Mouse (Mus musculus) ovary, postnatal 10 days (tissue): Measurements from ENCODE around the gene Slc7a15.
"Not testable (repeated sequence)": the region's sequence is repeated elsewhere in the genome, so short reads cannot be mapped to it uniquely, and the experiment has no call there.

ENCODE experiments used
- DNase-seq: peaks from one replicate; pipeline ENCODE4 v3.0.0; 2022; ENCODE audit warnings: low spot score

Gene Slc7a15

GRCm38 (mm10) chr12:8598966-8599365 is at the start of gene Slc7a15:
Gene Slc7a15 (minus strand): TSS chr12:8599066.
- not testable (repeated sequence) for DNase-seq

GRCm38 (mm10) chr12:8648211-8648610 is 49.3 kb upstream of the Slc7a15 start:
- not testable (repeated sequence) for DNase-seq

- DNase-seq: no peak
Measured at GRCm38 (mm10) chr12:8641425-8641735, 42.5 kb upstream of the Slc7a15 start.

- peak; percentile 99 for DNase-seq
Measured at GRCm38 (mm10) chr12:8640711-8641424, 42.0 kb upstream of the Slc7a15 start.

- DNase-seq: not testable (repeated sequence)
Measured at GRCm38 (mm10) chr12:8640186-8640585, 41.3 kb upstream of the Slc7a15 start.

GRCm38 (mm10) chr12:8638411-8639087 is 39.7 kb upstream of the Slc7a15 start:
- DNase-seq: peak; percentile 37

GRCm38 (mm10) chr12:8636945-8637344 is 38.1 kb upstream of the Slc7a15 start:
- DNase-seq: no peak

GRCm38 (mm10) chr12:8635546-8635945 is 36.7 kb upstream of the Slc7a15 start:
- DNase-seq: no peak

- DNase-seq: no peak
Measured at GRCm38 (mm10) chr12:8634306-8634705, 35.4 kb upstream of the Slc7a15 start.

- DNase-seq: no peak
Measured at GRCm38 (mm10) chr12:8632737-8633365, 34.0 kb upstream of the Slc7a15 start.

GRCm38 (mm10) chr12:8631691-8632090 is 32.8 kb upstream of the Slc7a15 start:
- DNase-seq: no peak

- DNase-seq: no peak
Measured at GRCm38 (mm10) chr12:8629537-8629936, 30.7 kb upstream of the Slc7a15 start.

- no peak for DNase-seq
Measured at GRCm38 (mm10) chr12:8620678-8621018, 21.8 kb upstream of the Slc7a15 start.

GRCm38 (mm10) chr12:8619827-8620677 is 21.2 kb upstream of the Slc7a15 start:
- DNase-seq: no peak

GRCm38 (mm10) chr12:8618271-8618670 is 19.4 kb upstream of the Slc7a15 start:
- DNase-seq: no peak

GRCm38 (mm10) chr12:8609070-8609469 is 10.2 kb upstream of the Slc7a15 start:
- no peak for DNase-seq

- no peak for DNase-seq
Measured at GRCm38 (mm10) chr12:8595611-8596010, 3.3 kb downstream of the Slc7a15 start.

GRCm38 (mm10) chr12:8591326-8591725 is 7.5 kb downstream of the Slc7a15 start:
- DNase-seq: not testable (repeated sequence)

GRCm38 (mm10) chr12:8573405-8573804 is 25.5 kb downstream of the Slc7a15 start:
- no peak for DNase-seq

GRCm38 (mm10) chr12:8571903-8572341 is 26.9 kb downstream of the Slc7a15 start:
- DNase-seq: not testable (repeated sequence)

- DNase-seq: not testable (repeated sequence)
Measured at GRCm38 (mm10) chr12:8571287-8571902, 27.5 kb downstream of the Slc7a15 start.

- not testable (repeated sequence) for DNase-seq
Measured at GRCm38 (mm10) chr12:8562213-8562612, 36.7 kb downstream of the Slc7a15 start.
